Mouse (Mus musculus) bone marrow, adult 2 months (tissue): ENCODE measurements around the gene Cerkl.

ENCODE experiments used
- CTCF ChIP-seq: fragments of 200-500 bp; IDR thresholded peaks from 2 replicates; pipeline ENCODE4 v1.5.1; 2011; ENCODE audit warnings: low read length, control low read depth; ENCODE audit not compliant: control insufficient read depth, insufficient read depth
- POLR2A ChIP-seq: fragments of 200-500 bp; IDR thresholded peaks from 2 replicates; pipeline ENCODE4 v1.6.1; 2011; ENCODE audit warnings: low read depth, mild to moderate bottlenecking, control low read depth, low read length, borderline replicate concordance; ENCODE audit not compliant: control insufficient read depth

GRCm38 (mm10) chr2:79316182-79316880 lies 140.3 kb downstream of the Cerkl start:
- no peak for TF ChIP-seq POLR2A
- no peak for TF ChIP-seq CTCF
